14 mouse cellular contexts compared by ENCODE assay signal in genomic region chr8:58244830-58245229, GRCm38 (mm10).
"Had no signal": no experiment of that assay in that cellular context is flagged by ENCODE, and none has a peak within 500 bp of the region (broad histone marks: within the 10 kb centered on the region; RNA-seq: fewer than 3 reads in every experiment).

No protein-coding gene starts in this region.

- DNase-seq: lung, adult 18-20 months; lung, embryonic 14.5 days; lung, postnatal 10 days; lung, postnatal 4 days; midbrain, embryonic 14.5 days; retina, postnatal 1 day; right cerebral cortex, adult 18-20 months; right cerebral cortex, postnatal 25 days; right cerebral cortex, postnatal 4 days; spleen, adult 18-20 months; thymus, adult 18-20 months; thymus, postnatal 25 days; thymus, postnatal 4 days had no signal

- ATAC-seq: midbrain, embryonic 16.5 days had no signal
